Mouse (Mus musculus) MEL-GATA-1-ER (cell line): ENCODE data around the gene Tcam1.

ENCODE experiments used
- DNase-seq: peaks from one replicate; pipeline ENCODE4 v3.0.0-alpha.2; 2012; ENCODE audit warnings: low read depth; ENCODE audit errors: extremely low read depth

Gene Tcam1

GRCm38 (mm10) chr11:106317801-106318200 is 41.3 kb downstream of the Tcam1 start:
- DNase-seq: no peak

GRCm38 (mm10) chr11:106318406-106319366 is 42.2 kb downstream of the Tcam1 start:
- DNase-seq: no peak

- DNase-seq: no peak
These were observed 48.4 kb downstream of the Tcam1 start for GRCm38 (mm10) chr11:106324858-106325257.

GRCm38 (mm10) chr11:106325566-106326206 is 49.2 kb downstream of the Tcam1 start:
- peak; percentile 18 for DNase-seq

- DNase-seq: peak; percentile 58
These were observed 50.0 kb downstream of the Tcam1 start for GRCm38 (mm10) chr11:106326475-106326874.

GRCm38 (mm10) chr11:106328521-106328920 is 52.0 kb downstream of the Tcam1 start:
- DNase-seq: no peak

- DNase-seq: no peak
These were observed 52.7 kb downstream of the Tcam1 start for GRCm38 (mm10) chr11:106329128-106329527.

GRCm38 (mm10) chr11:106329682-106330081 is 53.2 kb downstream of the Tcam1 start:
- peak; percentile 24 for DNase-seq

GRCm38 (mm10) chr11:106332458-106332857 is 56.0 kb downstream of the Tcam1 start:
- DNase-seq: no peak

GRCm38 (mm10) chr11:106334066-106334465 is 57.6 kb downstream of the Tcam1 start:
- DNase-seq: no peak

GRCm38 (mm10) chr11:106338029-106338428 is 61.6 kb downstream of the Tcam1 start:
- DNase-seq: no peak
